Mouse (Mus musculus) adrenal gland, postnatal 4 days (tissue): ENCODE results near the gene Col15a1. TPM values are rescaled to one million over a fixed set of nuclear protein-coding genes. Genes with fewer than 3 reads are reported as not detected.

Source experiments
- DNase-seq, 2 experiments: peaks; one replicate each; pipeline ENCODE4 v3.0.0; 2021 to 2022; ENCODE audit warnings: low spot score in 2 of 2, mixed read lengths in 2 of 2
- total RNA-seq, 2 experiments: library from RNA; stranded (reverse); gene quantifications; 2 replicates each; pipeline ENCODE4 v1.2.3; 2021

Col15a1 gene
- total RNA-seq, 2 experiments from 2014 or later = 80.5 to 89.6 TPM

DNA sequence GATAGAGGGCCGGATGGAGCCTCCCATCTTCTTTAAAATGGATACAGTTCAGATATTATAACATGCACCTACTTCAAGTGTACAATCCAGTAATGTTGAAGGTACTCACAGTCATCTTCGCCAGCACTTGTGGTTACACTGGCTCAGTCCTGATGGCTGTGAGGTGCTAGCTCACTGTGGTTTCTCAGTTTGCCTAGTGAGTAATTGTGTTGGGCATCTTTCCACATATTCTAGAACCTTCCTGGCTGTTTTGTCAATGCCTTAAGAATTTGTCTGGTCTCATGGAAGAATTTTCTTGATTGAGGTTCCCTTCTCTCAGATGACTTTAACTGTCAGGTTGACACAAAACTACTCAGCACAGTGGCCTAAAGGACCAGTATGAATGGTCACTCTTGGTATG is 92.7 kb downstream of the Col15a1 start:
- DNase-seq = no peak

- no peak for DNase-seq
Measured at GRCm38 (mm10) chr4:47302610-47303009, 94.6 kb downstream of the Col15a1 start.

GRCm38 (mm10) chr4:47303340-47303998 is 95.5 kb downstream of the Col15a1 start:
- DNase-seq = no peak

GRCm38 (mm10) chr4:47309886-47310625 is 102.1 kb downstream of the Col15a1 start:
- DNase-seq = no peak

DNA sequence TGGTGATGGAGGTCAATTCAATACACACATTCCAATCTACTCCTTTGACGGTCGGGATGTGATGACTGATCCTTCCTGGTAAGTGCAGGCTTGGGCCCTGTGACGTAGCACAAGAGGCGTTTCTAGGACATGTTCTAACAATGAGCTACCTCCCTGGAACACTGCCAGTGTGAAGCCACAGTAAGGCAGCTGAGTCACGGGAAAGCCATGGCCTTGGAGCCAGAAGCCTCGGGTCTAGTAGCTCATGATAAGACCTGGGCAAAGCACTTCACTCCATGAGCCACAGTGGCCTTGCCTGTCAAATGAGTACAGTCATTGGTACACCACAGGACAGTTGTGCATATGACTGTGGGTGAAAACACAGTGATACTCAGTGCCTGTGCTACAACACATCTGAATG is 102.9 kb downstream of the Col15a1 start:
- peak; percentile 40 to 75 for DNase-seq

DNA sequence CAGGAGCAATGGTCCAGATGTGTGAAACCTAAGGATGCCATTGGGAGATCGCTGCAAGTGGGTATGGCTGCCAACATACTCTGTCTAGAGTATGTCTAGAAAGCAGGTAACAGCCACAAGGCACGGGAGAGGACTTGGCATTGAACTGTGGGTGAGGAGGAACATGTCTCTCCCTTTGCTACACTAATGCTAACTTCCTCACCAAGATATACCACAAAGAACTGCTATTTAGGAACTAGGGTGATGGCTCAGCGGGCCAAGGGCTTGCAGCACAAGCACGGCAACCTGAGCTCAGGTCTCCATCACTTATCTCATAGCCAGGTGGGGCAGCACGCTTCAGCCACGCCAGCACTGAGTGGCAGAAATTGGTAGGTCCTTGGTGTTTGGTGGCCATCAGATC is 103.5 kb downstream of the Col15a1 start:
- no peak for DNase-seq

DNA sequence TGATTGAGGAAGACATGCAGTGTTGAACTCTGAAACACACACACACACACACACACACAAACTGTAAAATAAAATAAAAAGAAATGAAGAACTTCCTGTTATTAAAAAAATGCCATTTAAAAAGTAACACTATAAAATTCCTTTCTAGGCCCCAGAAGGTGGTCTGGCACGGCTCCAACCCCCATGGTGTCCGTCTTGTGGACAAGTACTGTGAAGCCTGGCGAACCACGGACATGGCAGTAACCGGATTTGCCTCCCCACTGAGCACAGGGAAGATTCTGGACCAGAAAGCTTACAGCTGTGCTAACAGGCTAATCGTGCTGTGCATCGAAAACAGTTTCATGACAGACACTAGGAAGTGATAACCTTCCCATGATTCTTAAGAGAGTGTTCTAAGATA is 104.0 kb downstream of the Col15a1 start:
- DNase-seq = no peak

GRCm38 (mm10) chr4:47312676-47313075 is 104.7 kb downstream of the Col15a1 start:
- DNase-seq = no peak

GRCm38 (mm10) chr4:47313710-47314410 is 105.9 kb downstream of the Col15a1 start:
- no peak for DNase-seq

- no peak for DNase-seq
Measured at GRCm38 (mm10) chr4:47315458-47315857, 107.5 kb downstream of the Col15a1 start.

- DNase-seq = no peak
Measured at GRCm38 (mm10) chr4:47316432-47316831, 108.5 kb downstream of the Col15a1 start.

DNA sequence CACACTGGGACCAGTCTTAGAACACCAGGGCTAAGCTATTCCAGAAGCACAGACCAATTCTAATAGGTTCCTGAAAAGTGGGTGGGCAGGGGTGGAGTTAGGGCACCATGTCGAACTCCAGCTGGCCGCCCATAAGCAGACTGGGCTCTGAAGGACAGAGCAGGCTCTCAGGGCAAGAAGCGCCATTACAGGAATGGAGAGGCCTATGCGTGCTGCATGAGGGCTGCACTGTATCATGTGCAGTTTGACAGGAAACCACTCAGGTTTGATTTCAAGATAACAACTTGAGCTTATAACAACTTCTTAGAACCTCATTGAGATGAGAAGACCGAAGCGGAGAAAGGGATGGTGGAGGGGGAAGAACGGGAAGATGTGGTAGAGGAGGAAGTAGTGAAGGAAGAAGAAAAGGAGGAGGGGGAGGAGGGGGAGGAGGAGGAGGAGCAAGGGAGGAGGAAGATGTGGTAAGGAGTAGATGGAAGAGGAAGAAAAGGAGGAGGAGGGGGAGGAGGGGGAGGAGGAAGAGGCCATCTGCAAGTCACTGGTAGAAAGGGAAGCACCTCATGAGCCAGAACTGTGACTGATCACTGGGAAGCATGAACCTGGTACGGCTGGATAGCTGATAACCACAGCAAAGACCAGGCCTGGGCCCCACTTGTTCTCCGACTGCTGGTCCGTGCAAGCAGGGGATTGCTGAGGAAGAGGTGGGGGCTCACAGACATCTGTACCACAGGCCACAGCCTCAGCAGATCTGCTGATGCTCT is 111.8 kb downstream of the Col15a1 start:
- DNase-seq = no peak

DNA sequence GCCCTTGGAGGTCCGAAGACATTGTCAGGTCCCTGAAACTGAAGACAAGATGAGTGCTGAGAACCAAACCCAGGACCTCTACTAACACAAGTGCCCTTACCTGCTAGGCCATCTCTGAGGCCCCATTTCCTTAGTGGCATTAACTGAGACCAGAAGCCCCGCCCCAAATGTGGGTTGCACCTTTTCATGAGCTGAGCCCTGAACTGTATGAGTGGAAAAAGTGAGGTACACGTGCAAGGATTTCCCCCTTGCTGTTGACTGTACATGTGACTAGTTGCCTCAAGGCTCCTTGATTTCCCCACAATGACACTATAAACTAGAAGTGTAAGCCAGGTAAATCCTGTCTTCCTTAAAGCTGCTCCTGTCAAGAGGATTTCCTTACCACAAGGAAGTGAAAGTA is 114.4 kb downstream of the Col15a1 start:
- DNase-seq = no peak

GRCm38 (mm10) chr4:47324206-47324605 is 116.2 kb downstream of the Col15a1 start:
- no peak for DNase-seq

DNA sequence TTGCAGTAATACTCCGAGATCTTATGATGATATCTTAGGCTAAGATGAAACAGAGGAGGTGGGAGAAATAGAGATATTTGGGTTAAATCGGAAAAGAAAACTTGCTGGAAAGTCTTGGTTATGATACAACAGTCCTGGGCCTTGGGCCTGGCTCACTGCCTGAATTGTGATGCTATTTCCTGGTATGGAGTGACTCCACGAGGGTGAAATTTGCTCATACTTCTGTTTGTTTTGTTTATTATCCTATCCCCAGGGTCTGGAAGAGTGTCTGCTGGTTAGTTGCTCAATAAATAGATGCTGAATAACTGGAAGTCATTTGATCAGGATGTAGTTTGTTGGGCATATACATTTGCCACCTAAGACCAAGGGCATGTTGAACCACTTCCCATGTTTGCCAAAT is 119.8 kb downstream of the Col15a1 start:
- DNase-seq = no peak

GRCm38 (mm10) chr4:47329285-47329684 is 121.3 kb downstream of the Col15a1 start:
- DNase-seq = no peak

DNA sequence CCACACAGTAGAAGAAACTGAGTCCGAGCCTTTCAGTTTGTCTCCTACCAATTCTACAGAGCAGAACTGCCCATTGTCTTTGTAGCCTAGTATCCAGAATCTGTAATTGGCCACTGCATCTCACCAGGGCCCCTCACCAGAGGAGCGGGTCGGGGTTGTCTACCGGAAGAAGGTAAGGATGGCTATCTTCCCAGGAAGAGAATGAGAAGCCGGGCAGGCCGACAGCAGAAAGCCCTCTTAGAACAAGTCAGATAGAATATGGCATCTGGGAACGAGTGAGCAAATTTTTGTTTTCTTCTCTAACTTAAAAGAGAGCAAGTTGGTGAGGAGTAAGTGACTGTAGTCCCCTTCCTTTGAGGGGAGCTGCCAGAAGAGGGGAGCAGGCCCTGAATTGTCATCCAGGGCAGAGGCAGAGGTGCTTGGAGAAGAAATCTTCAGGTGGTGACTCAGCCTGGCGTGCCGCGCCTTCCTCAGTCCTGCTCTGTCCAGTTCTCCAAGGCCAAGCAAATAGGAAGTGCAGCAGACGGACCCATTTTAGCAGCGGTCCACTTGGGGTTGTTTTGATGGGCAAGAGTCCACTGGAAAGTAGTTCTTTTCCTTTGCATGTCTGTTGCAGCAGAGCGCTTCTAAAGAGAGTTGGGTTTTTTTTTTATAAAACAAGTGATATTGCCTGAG is 122.6 kb downstream of the Col15a1 start:
- no peak for DNase-seq

DNA sequence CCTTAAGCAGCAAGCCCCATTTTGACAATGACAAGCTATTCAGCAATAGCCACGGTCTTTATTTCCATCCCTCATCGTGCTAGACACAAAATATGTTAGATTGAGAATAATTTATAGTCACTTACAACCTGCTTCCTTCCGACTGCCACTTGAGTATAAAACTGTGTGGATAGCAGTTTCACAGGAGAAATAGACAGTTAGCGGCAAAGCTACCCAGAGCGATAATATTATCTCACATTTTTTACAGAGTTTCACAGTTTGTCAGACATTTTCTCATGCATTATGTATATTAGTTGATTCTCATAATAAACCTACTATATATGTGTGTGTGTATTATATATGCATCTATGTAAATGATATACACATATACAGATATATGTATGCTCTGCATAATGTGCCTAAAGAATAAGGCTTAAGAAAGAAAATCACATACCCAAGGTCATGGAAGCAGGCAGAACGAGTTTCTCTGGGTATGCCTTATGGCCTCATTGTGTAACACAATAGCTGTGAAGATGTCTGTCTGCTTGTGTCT is 124.9 kb downstream of the Col15a1 start:
- no peak for DNase-seq

GRCm38 (mm10) chr4:47333541-47333940 is 125.6 kb downstream of the Col15a1 start:
- DNase-seq = no peak

DNA sequence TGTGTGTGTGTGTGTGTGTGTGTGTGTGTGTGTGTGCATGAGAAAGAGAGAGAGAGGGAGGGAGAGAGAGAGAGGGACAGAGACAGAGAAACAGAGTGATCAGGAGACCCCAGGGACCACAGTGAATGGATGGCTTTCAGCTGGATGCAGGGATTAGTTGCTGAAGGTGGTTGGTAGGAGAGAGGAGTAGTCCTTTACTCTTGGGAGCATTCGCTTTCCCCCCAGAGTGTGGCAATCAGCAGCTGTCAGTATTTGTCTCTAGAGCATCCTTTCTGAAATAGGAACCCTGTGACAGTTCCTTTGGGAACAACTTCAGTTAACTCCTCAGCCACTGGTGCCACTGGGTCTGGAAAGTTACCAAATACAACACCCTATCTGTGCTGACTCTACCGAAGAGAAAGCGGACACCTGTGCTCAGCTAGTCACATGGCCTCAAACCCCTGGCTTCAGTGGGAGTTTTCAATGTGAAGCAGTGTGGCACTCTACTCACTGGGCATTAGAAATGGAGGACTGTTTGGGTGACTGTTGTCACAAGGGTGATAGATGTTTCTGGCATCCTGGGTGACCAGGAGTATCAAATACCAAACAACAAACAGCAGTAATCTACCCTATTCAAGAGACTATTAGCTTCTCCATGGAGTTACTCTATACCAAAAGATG is 129.1 kb downstream of the Col15a1 start:
- DNase-seq = no peak
